Mouse (Mus musculus) thymus, postnatal 4 days (tissue): ENCODE results near the gene Plb1.

ENCODE experiments used
- DNase-seq: peaks from one replicate; pipeline ENCODE4 v3.0.0; 2021

Plb1 gene

DNA sequence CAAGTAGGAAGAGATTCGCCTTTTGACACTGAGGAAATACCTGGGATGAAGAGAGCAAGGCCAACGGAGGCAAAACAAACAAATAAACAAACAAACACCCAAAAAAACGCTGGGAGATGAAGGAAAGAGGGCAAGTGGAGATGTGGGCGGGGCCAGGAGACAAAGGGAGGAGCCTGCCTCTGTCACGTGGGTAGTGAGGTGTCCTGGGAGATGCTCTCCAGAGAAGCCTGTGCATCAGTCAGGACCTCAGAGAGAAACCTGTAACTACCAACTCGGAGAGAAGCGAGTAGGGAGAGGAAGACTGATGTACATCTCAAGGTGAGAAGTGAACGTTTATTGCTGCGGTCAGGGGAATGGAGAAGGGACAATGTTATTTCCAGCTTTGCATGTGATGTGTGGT, at the start of gene Plb1:
TSS of gene Plb1 (plus strand) at position 235 of the 400 bp plus-strand sequence.
- no peak for DNase-seq

DNA sequence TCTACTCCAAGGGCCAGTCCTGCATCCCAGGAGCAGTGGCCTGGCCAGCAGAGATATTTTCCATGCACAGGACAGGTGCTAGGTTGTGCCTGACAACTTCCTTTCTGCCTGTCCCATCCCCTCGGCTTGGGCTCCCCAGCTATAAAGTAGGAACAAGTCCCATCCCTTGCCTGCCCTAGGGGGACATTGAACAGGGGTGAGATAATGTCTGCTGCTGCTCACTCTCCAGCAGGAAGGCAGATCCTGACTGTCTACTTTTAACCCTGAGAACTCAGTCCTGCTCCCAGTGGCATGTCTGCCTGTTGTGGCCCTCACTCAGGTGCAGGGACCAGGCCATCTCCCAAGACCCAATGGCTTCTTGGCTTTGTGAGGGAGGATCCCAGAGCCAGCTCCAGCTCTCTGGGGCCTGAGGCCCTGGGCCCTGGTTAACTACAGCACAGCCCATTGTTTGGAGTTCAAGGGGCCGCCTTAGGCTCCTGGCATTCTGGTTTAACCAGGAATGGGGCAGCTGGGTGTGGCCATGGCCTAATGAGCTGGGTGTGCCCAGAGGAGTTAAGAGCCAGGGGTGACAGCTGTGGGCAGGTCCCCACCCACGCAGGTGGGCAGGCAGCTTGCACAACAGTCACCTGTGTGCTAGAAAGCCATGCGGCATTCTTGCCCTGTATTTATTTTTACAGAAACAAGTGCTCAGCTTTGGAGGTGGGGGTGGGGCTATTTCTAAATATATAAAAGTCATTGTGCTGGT, 49.5 kb upstream of the Plb1 start:
- no peak for DNase-seq

DNA sequence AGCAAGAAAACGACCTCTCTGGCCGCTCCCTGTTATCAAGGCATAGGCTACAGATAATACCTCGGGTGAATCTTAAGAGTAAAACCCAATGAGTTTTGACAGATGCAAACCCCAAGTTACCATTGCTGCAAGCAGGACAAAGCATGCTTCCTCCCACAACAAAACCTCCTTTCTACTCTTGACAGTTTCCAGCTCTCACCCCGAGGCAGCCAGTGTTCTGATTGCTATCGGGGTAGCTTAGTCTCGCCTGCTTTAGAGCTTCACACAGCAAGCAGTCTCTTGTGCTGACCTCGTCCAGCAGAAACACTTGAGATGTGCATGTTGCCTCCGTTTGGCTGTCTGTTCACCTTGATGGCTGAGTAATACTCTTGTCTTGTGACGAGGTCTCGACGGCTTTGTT, 44.8 kb upstream of the Plb1 start:
- DNase-seq = no peak

DNA sequence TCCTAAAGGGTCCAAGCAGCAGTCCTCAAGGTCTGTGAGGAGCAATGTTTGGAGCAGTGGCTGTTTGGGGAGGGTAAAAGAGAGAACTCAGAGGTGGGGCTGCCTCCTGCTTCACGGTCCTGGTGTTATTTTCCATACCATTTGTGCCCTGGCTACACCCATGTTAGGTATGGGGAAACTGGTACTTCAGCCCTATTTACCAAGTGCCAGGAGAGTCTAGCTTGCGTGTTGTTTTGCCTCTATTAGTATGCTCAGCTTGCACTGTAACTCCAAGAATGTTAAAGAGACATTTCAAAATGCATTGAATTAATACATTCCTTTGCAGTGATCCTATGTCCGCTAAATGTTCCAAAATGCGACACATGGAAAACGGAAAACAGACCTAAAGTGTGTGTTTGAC, 41.2 kb upstream of the Plb1 start:
- no peak for DNase-seq

DNA sequence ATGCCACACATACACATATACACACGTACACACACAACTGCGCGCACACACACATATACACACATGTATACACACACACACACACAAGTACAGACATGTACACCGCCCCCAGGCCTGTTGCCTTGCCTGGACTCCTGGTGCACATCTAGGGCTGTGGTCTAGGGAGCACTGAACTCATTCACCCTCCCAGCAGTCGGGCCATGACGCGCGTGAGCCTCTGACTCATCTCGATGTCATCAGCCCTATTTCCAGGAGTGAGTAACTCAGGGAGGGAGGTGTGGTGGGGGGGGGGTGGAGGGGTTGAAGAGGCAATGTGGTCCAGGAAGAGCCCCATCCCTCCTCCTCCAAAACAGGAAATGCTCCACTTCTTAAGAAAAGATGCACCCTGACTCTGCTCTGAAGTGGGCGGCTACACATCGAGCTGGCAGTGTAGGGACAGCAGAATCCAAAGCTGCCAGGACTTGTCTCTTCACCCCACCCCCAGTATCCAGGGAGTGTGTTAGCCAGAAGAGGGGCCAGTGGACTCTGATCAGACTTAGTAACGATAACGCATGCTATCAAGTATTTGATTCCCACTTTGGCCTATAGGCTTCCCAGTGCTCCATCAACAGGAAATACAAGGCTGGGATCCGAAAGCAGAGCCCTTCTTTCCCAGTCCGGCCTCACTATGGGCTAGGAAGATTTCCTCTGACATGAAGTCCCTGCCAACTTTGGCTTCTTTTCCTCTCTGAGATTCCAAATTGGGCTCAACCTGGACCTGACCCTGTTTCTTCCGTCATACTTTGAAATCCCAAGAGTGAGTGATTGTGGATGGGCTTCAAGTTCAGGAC, 40.3 kb upstream of the Plb1 start:
- no peak for DNase-seq

DNA sequence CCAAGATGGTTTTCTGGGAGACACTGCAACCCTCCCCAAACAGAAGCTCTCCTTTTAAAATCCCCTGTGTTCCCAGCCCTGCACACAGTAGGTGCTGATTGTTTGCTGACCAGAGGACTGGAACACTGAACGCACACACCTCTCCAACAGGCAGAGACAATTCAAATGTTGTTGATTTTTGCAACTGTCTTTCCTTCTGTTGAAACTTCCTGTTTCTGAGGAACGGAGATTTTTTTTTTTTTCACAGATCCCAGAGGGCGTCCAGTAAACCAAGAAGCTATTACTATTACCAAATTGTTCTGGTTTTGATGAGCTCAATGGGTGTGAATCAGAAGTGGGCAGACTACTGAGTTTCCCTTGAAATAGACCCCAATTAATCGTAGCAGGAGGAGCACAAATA, 38.3 kb upstream of the Plb1 start:
- DNase-seq = no peak

DNA sequence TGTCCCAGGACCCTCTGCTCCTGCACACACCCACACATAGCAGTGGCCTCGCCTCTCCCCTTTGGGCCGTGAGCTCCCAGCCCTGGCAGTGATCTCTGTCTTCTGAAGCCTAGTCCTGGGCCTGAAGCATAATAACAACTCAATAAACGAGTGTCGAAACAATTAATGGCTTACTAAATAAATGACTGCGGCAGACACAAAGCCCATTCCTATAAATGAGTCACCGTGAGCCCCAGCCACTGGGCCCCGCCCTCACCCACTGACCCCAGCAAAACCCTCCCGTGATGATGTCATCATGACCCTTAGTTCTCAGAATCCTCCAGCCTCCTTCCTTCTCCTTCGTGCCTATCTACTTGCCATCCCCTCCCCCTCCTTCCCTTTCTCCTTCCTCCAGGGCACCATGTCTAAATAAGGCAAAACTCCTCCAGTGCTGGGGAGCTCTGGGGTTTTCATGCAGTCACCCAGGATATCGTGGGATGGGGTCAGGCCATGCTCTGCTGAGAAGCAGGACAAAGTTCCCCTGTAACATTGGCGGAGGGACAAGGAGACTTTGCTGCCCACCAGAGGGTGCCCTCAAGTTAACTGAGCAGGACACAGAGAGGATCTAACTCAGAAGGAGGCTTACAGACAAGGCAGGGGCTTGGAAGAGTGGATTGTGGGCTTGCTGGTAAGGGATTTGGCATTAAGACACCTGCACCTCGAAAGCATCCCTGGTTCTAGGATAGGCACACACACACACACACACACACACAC, 36.5 kb upstream of the Plb1 start:
- no peak for DNase-seq

DNA sequence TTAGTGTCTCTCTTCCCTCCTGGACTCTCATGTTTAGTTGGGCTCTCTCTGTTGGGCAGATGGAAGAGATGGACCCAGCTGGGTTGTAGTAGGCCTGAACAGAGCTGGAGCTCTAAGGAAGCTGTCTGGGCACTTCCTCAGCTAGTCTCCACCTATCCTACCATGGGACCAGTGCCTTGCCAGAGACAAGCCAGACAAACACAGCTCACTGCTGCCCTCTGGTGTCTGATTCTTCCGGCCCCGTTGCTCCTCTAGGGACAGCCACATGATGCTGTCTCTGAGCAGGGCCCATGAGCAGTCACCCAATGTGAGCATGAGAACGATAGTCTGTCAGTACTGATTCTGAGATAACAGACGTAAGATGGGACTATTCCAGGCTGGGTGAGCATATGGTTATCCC, 34.8 kb upstream of the Plb1 start:
- DNase-seq = peak; percentile 95

DNA sequence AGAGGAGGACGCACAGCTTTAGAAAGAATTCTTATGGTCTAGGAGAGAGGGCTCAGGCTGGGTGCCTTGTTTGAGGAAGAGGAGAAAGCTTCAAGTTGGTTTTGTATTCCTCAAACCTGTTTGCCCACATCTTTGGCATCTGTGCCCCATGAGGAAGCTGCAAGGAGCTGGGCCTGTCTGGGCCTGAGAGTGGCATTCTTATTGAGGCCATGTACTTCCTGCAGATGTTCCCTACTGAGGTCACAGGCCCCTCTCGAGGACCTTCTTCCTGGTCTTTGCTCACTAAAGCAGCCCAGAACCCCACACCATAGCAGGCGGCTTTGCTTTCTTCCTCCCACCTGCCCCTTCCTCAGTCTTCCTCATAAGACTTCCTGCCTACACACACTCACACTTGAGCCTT, 33.4 kb upstream of the Plb1 start:
- DNase-seq = peak; percentile 38

DNA sequence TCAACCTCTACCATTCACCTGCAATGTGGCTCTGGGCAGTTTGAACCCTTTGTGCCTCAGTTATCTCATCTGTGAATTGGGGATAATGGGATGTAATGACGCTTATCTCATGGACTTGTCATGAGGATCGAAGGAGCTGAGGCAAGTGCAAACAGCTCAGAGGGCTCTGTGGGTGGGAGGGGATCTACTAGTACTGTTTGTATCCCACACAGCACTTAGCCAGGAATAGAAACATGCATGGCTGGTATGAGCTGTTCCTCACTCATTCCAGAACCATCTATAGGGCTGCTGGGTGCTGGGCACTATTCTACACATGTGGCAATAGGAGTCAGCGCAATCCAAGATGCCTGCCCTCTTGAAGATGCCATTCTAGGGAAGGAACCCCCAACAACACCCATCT, 32.9 kb upstream of the Plb1 start:
- no peak for DNase-seq

DNA sequence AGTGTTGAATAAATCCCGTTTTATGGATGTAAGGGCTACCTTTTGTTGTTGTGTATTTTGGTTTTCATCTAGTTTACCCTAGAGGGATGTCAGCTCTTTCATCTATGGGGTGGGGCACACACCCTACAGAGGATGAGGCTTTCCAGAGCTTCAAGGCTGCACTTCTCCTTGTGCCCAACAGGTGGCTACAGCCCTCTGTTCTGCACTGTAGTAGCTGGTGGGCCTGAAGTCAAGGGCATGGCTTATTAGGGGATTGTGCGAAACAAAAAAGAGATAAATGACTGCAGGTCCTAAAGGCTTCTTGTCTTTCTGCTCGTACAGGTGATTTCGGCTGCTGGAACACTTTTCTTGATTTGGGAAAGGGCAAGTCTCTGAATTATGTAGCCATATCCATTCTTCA, 27.9 kb upstream of the Plb1 start:
- DNase-seq = peak; percentile 39

DNA sequence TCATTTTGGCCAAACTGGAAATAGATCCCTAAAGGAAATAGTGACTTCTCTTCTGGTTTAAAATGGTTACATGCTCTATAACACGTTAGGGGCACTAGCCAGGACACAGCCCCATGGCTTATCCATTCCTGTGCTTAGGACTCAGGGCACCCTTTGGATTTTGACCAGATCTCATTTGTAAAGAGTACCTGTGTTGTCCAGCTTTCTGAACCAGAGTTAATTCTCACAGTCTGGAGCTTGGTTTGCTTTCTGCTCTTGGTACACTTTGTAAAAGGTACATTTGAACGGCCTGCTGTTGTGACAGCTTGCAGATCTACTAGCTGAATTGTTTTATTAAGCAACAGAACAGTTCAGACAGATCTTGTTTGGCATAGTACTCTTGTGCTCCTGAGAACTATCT, 25.8 kb upstream of the Plb1 start:
- no peak for DNase-seq

DNA sequence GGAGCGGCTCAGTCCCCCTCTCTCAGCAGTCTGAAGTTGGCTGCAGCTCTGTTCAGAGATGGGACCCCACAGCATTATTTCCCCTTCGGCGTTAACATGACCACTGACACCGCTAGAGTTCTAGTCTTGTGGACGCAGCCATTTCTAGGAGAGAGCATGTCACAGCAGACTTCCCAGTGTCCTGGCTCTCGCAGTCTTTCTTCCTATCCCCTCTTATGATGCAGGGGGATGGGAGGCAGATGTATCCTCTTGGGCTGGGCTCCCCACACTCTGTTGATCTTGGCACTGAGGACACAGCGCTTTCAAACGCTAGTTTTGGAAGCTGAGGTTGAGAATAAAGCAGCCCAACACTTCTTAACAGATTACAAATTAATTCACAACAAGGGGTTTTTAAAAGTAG, 24.0 kb upstream of the Plb1 start:
- no peak for DNase-seq

DNA sequence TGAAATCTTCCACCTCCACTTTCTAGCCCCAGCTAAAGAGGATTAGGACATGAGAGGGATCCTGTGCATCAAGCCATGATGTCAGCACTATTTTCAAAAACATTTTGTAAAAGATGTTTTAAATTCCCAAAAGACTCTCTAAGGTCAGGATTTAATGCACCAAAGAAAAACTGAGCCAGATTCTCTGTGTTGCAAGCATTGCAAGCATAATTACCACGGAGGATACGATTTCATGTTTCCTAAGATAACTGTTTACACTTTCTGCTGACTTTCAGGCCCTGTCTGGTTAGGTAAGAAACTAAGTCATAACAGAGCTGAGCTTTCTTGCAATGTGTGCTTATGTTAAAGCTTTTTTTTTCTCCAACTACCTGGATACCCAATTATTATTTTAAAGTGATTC, 21.5 kb upstream of the Plb1 start:
- DNase-seq = no peak

DNA sequence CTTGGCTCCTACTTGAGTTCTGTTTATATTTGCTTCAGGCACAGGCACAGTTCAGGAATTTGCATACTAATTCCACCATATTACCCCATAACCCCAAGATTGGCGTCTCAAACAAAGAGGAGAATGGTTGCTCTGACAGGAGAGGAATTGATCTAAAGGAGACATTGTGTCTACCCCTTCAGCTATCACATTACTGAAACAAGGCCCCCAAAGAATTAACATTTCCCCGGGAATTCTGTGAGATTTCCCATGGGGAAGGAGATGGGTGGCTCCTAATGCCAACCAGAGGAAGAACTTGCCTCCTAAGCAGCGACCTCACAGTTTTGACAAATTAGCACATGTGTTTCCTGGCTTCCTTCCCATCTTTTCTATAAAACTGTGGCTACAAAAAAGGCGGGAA, 18.8 kb upstream of the Plb1 start:
- no peak for DNase-seq

DNA sequence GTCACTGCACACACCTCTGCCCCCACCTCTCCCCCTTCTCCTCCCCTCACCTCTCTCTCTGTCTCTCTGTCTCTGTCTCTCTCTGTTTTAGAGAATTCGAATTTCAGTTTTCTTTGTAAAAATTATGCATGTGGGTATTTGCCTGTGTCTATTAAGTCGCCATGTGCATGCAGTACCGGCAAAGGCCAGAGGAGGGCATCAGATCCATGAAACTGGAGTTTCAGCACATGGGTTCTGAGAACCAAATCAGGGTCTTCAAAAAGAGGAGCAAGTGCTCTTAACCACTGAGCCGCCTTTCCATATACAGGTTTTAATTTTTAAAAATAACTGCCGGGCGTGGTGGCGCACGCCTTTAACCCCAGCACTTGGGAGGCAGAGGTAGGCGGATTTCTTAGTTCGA, 17.0 kb upstream of the Plb1 start:
- DNase-seq = peak; percentile 86

DNA sequence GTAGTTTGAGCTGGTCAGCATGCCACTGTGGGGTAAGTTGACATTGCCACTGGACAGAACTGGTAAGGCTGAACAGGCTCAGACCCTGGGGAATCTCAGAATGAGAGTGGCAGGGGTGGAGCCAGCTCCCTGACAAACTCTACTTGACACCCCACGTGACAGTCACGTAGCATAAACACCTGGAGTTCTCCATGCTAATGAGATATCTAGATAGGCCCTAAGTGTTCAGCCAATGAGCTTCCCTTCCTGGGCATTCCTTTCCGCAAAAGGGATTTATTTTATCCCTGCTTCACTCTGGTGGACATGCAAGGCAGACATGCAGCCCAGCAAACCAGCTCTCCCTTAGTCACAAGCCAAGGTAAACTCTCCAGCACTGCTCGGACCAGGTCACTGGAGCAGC, 16.0 kb upstream of the Plb1 start:
- DNase-seq = no peak

DNA sequence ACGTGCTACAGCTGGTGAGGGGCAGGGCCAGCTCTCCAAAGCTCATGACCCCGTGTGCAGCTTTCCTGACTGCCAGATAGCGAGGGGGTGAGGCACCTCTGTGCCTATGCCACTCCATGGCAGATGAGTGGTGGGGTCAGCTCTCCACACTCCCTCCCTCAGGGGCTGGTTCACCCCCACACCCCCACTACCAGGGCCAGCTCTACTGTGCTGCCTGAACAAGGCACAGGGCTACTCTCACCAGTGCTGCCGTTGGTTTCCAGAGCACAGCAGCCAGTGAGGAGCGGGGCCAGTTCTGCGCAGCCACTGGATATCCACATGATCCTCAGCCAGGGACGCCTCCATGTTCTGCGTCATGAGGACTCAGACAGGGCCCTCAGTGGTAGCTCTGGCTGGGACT, 15.0 kb upstream of the Plb1 start:
- DNase-seq = no peak

DNA sequence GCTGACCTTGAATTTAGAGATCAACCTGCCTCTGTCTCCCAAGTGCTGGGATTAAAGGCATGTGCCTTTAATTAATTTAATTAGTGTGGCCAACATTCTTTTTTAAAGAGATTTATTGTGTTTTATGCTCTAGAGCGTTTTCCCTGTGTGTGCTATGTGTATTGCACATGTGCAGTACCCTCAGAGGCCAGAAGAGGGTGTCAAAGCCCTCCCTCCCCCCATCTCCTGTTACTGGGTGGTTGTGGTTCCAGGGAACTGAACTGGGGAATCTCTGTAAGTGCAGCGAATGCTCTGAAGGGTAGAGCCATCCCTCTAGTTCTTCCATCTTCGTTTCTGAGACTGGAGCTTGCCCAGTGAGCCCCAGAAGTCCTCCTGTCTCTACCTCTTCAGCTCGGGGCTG, 2.1 kb upstream of the Plb1 start:
- DNase-seq = peak; percentile 75

DNA sequence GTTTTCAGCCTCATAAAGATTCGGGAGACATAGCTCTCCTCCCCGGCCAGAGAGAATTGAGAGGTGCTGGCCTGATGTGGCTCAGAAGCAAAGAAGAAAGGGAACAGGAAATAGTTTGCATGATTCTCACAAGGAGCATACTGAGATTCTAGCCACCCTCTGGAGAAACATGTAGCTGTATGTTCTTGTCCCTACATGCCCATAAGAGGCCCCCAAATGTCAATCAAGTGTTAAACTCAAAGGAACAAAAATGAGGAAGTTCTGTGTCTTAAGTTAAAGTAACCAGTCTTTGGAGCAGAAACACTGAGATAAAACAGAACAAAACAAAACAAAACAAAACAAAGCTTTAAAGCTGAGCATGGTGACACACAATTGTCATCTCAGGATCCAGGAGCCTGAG, 6.8 kb downstream of the Plb1 start:
- DNase-seq = no peak

DNA sequence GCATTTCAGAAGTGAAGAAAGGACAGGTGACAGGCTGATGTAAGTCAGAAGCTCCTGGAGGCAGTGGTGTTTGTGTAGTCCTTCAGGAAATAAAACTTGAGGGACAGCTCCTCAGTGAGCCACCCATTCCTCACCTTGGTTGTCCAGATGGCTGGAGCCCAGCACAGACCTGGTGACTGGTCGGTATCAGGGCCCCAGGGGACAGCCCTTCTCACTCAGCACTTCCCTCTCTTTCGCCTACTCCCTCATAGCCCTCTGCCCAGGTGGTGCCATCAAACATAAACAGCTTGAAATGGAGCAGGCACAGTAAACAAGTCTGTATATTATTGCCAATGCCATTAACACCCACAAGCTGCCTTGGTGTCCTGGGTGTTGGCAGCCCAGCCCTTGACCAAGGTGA, 8.2 kb downstream of the Plb1 start:
- no peak for DNase-seq

DNA sequence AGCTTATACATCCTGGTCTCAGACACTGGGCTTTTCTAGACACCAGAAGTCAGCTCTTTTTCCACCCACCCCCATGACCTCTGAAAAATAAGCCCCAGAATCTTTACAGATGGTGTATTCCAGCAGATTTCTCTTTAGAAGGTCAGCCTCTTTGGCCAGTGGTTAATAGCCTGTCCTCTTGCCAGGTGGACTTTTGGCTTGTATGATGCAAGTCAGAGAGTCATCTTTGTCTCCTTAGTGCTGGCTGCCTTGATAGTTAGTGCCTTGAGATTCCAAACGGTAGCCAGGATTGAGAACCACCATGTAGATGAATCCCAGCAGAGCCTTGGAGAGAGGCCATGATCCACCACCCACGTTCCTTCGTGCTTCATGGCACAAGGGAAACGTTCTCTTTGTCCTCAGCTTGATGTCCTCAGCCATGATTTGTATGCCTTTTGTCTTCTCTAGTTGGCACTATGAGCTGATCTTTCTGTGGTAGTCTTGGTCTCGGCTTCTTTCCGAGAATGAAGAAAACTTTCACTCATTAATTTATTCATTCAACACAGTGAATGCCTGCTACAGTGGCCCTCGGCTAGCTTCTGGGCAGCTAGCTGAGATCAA, 10.9 kb downstream of the Plb1 start:
- no peak for DNase-seq

DNA sequence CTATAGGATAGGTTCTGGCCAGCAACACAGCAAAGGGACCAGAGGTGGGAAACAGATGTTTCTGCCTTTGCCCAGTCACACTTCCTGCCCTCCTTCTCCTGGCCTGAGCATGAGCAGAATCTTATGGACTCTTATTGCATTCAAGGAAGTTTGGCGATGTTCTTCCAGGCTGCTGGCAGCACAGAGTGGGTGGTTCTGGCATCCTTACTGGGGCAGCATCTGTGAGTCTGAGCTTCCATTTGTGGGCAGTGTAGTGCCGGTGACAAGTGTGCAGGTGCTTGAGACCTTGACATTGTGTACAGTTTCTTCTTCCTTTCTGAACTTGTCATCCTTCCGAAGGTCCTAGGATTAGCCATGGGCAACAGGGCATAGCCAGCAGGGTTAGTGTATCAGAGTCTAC, 12.9 kb downstream of the Plb1 start:
- DNase-seq = no peak

DNA sequence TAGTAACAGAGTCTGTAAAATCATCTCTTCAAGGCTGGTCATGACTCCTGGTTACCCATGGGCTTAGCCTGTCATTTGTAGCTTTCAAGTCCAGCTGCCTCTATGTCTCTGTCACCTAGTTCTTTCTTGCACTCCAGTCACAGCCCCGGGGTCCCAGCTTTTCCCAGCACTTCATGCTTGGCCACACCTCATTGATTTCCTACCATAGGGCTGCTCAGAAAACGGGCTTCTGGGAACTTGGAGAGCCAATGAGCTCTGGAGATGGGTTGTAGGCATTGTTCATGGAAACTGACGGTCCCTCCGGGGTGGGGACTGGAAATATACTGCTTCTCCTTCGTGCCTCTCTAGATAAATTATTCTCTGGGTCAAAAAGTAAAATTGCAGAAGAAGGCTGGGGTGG, 28.2 kb downstream of the Plb1 start:
- DNase-seq = no peak
